8 mouse cellular contexts compared by ENCODE assay signal in genomic region chr2:130283854-130284654, GRCm38 (mm10). TPM values are rescaled to one million over a fixed set of nuclear protein-coding genes. Genes with fewer than 3 reads are reported as not detected.
DNase-seq lines count a peak whose midpoint lies in the region; ATAC-seq and TF ChIP-seq lines count a peak whose summit lies in the region.

Idh3b (minus strand) TSS chr2:130284547.

- peak within 1 kb of the TSS; percentile 34 for H3K27ac ChIP-seq in ES-Bruce4 (ENCODE audit: insufficient read depth, low read length)
- H3K27ac ChIP-seq in forebrain, embryonic 14.5 days (ENCODE audit: low read depth, low read length), result peak within 1 kb of the TSS; percentile 6; the same call in 1 of the 2 replicates
- H3K27ac ChIP-seq in liver, embryonic 15.5 days (replicated peaks), result peak within 1 kb of the TSS; percentile 77
- no peak within 1 kb of the TSS for H3K27ac ChIP-seq in neural tube, embryonic 11.5 days (ENCODE audit: low read depth, low read length)
- H3K27ac ChIP-seq in stomach, embryonic 16.5 days (ENCODE audit: low read length), result peak within 1 kb of the TSS; percentile 78

- no peak for TF ChIP-seq CTCF in ES-Bruce4 (IDR thresholded peaks at IDR 0.05; ENCODE audit: low read depth, low read length)

- H3K9me3 ChIP-seq in ES-Bruce4 (replicated peaks; ENCODE audit: control insufficient read depth, insufficient read depth, low read length, poor library complexity, severe bottlenecking), result no peaks in the 10 kb centered on the region
- no peaks in the 10 kb centered on the region for H3K9me3 ChIP-seq in forebrain, embryonic 14.5 days (replicated peaks; ENCODE audit: control insufficient read depth, low read length)
- H3K9me3 ChIP-seq in liver, embryonic 15.5 days (replicated peaks), result no peaks in the 10 kb centered on the region
- no peaks in the 10 kb centered on the region for H3K9me3 ChIP-seq in neural tube, embryonic 11.5 days (ENCODE audit: control insufficient read depth, low read length)
- no peaks in the 10 kb centered on the region for H3K9me3 ChIP-seq in stomach, embryonic 16.5 days (replicated peaks; ENCODE audit: control insufficient read depth, low read length)

- intact Hi-C loops in heart, postnatal 10 days (cut with DNase I), result no loop called here

- TF ChIP-seq EP300 in ES-Bruce4 (IDR thresholded peaks at IDR 0.05; ENCODE audit: insufficient read depth, low read depth, low read length), result no peak; the same call in 1 of the 2 replicates

- H3K4me1 ChIP-seq in ES-Bruce4 (ENCODE audit: control insufficient read depth, insufficient read depth, low read length), result no peaks in the 10 kb centered on the region
- peaks cover 3% of the 10 kb centered on the region; the same call in 1 of the 2 replicates for H3K4me1 ChIP-seq in forebrain, embryonic 14.5 days (ENCODE audit: control insufficient read depth, insufficient read depth, low read length)
- H3K4me1 ChIP-seq in liver, embryonic 15.5 days (replicated peaks), result peaks cover 42% of the 10 kb centered on the region
- H3K4me1 ChIP-seq in neural tube, embryonic 11.5 days (ENCODE audit: control insufficient read depth, insufficient read depth, low read length), result peaks cover 10% of the 10 kb centered on the region
- peaks cover 7% of the 10 kb centered on the region for H3K4me1 ChIP-seq in stomach, embryonic 16.5 days (ENCODE audit: control insufficient read depth, insufficient read depth, low read length)

- H3K27me3 ChIP-seq in ES-Bruce4 (ENCODE audit: control insufficient read depth, insufficient read depth, low read length, poor library complexity, severe bottlenecking), result no peaks in the 10 kb centered on the region
- H3K27me3 ChIP-seq in forebrain, embryonic 14.5 days (replicated peaks; ENCODE audit: control insufficient read depth, insufficient read depth, low read length), result no peaks in the 10 kb centered on the region
- peaks cover under 1% of the 10 kb centered on the region; the same call in 1 of the 2 replicates for H3K27me3 ChIP-seq in liver, embryonic 15.5 days
- no peaks in the 10 kb centered on the region for H3K27me3 ChIP-seq in neural tube, embryonic 11.5 days (ENCODE audit: control insufficient read depth, insufficient read depth, low read length)
- H3K27me3 ChIP-seq in stomach, embryonic 16.5 days (ENCODE audit: control insufficient read depth, insufficient read depth, low read length), result no peaks in the 10 kb centered on the region

- ATAC-seq in cerebellum, adult (ENCODE audit: insufficient number of reproducible peaks, low FRiP score, low TSS enrichment), result peak; percentile 89
- peak; percentile 93 for ATAC-seq in forebrain, embryonic 14.5 days
- peak; percentile 84 for ATAC-seq in liver, embryonic 15.5 days (ENCODE audit: insufficient read depth)
- peak; percentile 87 for ATAC-seq in neural tube, embryonic 11.5 days (ENCODE audit: insufficient read depth, low FRiP score, low TSS enrichment)
- peak; percentile 92 for ATAC-seq in stomach, embryonic 16.5 days (ENCODE audit: insufficient read depth, low FRiP score)

- peak within 1 kb of the TSS; percentile 90 for H3K4me3 ChIP-seq in ES-Bruce4 (ENCODE audit: low read depth, low read length)
- H3K4me3 ChIP-seq in forebrain, embryonic 14.5 days (ENCODE audit: low read depth, low read length), result peak within 1 kb of the TSS; percentile 75
- peak within 1 kb of the TSS; percentile 88 for H3K4me3 ChIP-seq in liver, embryonic 15.5 days (replicated peaks)
- H3K4me3 ChIP-seq in neural tube, embryonic 11.5 days (ENCODE audit: low read depth, low read length), result peak within 1 kb of the TSS; percentile 76
- peak within 1 kb of the TSS; percentile 92 for H3K4me3 ChIP-seq in stomach, embryonic 16.5 days (replicated peaks; ENCODE audit: low read length)

- WGBS in forebrain, embryonic 14.5 days, result under 1% methylated on average over 51 of the region's 51 CpGs
- WGBS in liver, embryonic 15.5 days (ENCODE audit: insufficient replicate concordance), result under 1% methylated on average over 51 of the region's 51 CpGs
- under 1% methylated on average over 51 of the region's 51 CpGs for WGBS in neural tube, embryonic 11.5 days
- under 1% methylated on average over 51 of the region's 51 CpGs for WGBS in stomach, embryonic 16.5 days

- DNase-seq in forebrain, embryonic 14.5 days (ENCODE audit: low spot score), result peak; percentile 92
- DNase-seq in heart, postnatal 10 days, result peak; percentile 93 to 96
- DNase-seq in kidney, postnatal 4 days, result peak; percentile 95
- peak; percentile 89 for DNase-seq in neural tube, embryonic 11.5 days (ENCODE audit: low spot score)

- peaks cover 5% of the 10 kb centered on the region; the same call in 1 of the 2 replicates for H3K36me3 ChIP-seq in ES-Bruce4 (ENCODE audit: control insufficient read depth, insufficient read depth, low read length, poor library complexity, severe bottlenecking)
- H3K36me3 ChIP-seq in forebrain, embryonic 14.5 days (ENCODE audit: control insufficient read depth, insufficient read depth, low read length), result peaks cover 31% of the 10 kb centered on the region
- H3K36me3 ChIP-seq in liver, embryonic 15.5 days (replicated peaks), result peaks cover 31% of the 10 kb centered on the region
- H3K36me3 ChIP-seq in neural tube, embryonic 11.5 days (ENCODE audit: control insufficient read depth, insufficient read depth, low read length), result peaks cover 6% of the 10 kb centered on the region; the same call in 1 of the 2 replicates
- peaks cover 20% of the 10 kb centered on the region; the same call in 1 of the 2 replicates for H3K36me3 ChIP-seq in stomach, embryonic 16.5 days (ENCODE audit: control insufficient read depth, insufficient read depth, low read length)

- H3K9ac ChIP-seq in ES-Bruce4 (ENCODE audit: low read depth, poor library complexity, severe bottlenecking), result peak within 1 kb of the TSS; percentile 85
- peak within 1 kb of the TSS; percentile 83 for H3K9ac ChIP-seq in forebrain, embryonic 14.5 days (ENCODE audit: low read length)
- H3K9ac ChIP-seq in liver, embryonic 15.5 days, result peak within 1 kb of the TSS; percentile 81
- H3K9ac ChIP-seq in neural tube, embryonic 11.5 days (ENCODE audit: low read length), result peak within 1 kb of the TSS; percentile 72
- peak within 1 kb of the TSS; percentile 93 for H3K9ac ChIP-seq in stomach, embryonic 16.5 days (ENCODE audit: low read length)

- peak; percentile 67 for TF ChIP-seq POLR2A in ES-Bruce4 (IDR thresholded peaks at IDR 0.05; ENCODE audit: insufficient read depth, low read length)

- H3K4me2 ChIP-seq in forebrain, embryonic 14.5 days (ENCODE audit: low read length), result peak within 1 kb of the TSS; percentile 95
- peak within 1 kb of the TSS; percentile 82 for H3K4me2 ChIP-seq in liver, embryonic 15.5 days
- peak within 1 kb of the TSS; percentile 77 for H3K4me2 ChIP-seq in neural tube, embryonic 11.5 days (ENCODE audit: low read depth)
- peak within 1 kb of the TSS; percentile 87 for H3K4me2 ChIP-seq in stomach, embryonic 16.5 days (ENCODE audit: low read depth, low read length)

RNA-seq across cellular contexts. Expression of gene Idh3b, which starts in this region (rescaled TPM):
- 158 and 163 TPM in 2 replicates for polyA plus RNA-seq in ES-Bruce4 (2011; ENCODE audit: insufficient read depth, insufficient read length, low read depth, missing spikeins)
- 178 and 184 TPM in 2 replicates for polyA plus RNA-seq in forebrain, embryonic 14.5 days (2014; fragmentation: Nextera tagmentation; extraction: Ambion mirVana)
- total RNA-seq in heart, postnatal 10 days (2021), result 100 to 1,000 TPM; 586 to 605 TPM
- 101 and 113 TPM in 2 replicates for polyA plus RNA-seq in liver, embryonic 15.5 days (2015; fragmentation: Nextera tagmentation; extraction: Ambion mirVana)
- 148 and 149 TPM in 2 replicates for polyA plus RNA-seq in neural tube, embryonic 11.5 days (2014; fragmentation: Nextera tagmentation; extraction: Ambion mirVana)
- 185 and 187 TPM in 2 replicates for polyA plus RNA-seq in stomach, embryonic 16.5 days (2015; fragmentation: Nextera tagmentation; extraction: Ambion mirVana)
